In the genomic region with DNA sequence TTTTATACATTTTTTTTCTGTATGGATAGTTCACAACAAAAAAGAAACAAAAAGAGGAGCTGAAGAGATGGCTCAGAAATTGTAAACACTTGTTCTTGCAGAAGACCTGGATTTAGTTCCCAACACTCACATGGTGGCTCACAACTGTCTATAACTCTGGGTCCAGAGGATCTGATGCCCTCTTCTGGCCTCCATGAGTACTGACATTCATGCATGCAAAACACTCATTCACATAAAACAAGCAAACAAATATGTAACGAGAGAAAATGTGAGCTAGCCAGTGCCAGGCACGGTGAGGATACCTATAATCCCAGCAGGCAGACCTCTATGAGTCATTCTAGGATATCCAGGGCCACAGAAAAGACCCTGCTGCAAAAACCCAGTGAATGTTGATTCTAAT, we compare ENCODE assay signal across 10 mouse cellular contexts. TPM values are rescaled to one million over a fixed set of nuclear protein-coding genes. Genes with fewer than 3 reads are reported as not detected.
DNase-seq lines count a peak whose midpoint lies in the region; ATAC-seq and TF ChIP-seq lines count a peak whose summit lies in the region.
"Had no signal": no experiment of that assay in that cellular context is flagged by ENCODE, and none has a peak within 500 bp of the region (broad histone marks: within the 10 kb centered on the region; RNA-seq: fewer than 3 reads in every experiment).

No protein-coding gene starts in this region.

- no peak overlapping the region for H3K27ac ChIP-seq in intestine, postnatal 0 days (ENCODE audit: low read depth, low read length)
- no peak overlapping the region for H3K27ac ChIP-seq in intestine, embryonic 16.5 days (ENCODE audit: low read length)
- 0 out of 2 replicates have a peak overlapping the region, but pooled peaks have one; percentile 18 for H3K27ac ChIP-seq in embryonic facial prominence, embryonic 14.5 days (replicated peaks; ENCODE audit: low read depth, low read length)
- H3K27ac ChIP-seq: heart, embryonic 13.5 days; liver, embryonic 13.5 days had no signal

- TF ChIP-seq CTCF in intestine, postnatal 0 days (IDR thresholded peaks at IDR 0.05; ENCODE audit: low read depth) = peak; percentile 58

- H3K4me2 ChIP-seq in intestine, postnatal 0 days (replicated peaks; ENCODE audit: low read depth) = no peak overlapping the region
- no peak overlapping the region for H3K4me2 ChIP-seq in intestine, embryonic 16.5 days (ENCODE audit: low read depth, low read length)
- no peak overlapping the region for H3K4me2 ChIP-seq in embryonic facial prominence, embryonic 14.5 days (ENCODE audit: low read depth, low read length)
- H3K4me2 ChIP-seq: heart, embryonic 13.5 days; liver, embryonic 13.5 days had no signal

- H3K4me3 ChIP-seq in intestine, postnatal 0 days (ENCODE audit: low read depth, low read length) = no peak overlapping the region
- no peak overlapping the region for H3K4me3 ChIP-seq in intestine, embryonic 16.5 days (ENCODE audit: low read length)
- no peak overlapping the region for H3K4me3 ChIP-seq in embryonic facial prominence, embryonic 14.5 days (ENCODE audit: low read depth, low read length)
- H3K4me3 ChIP-seq: heart, embryonic 13.5 days; liver, embryonic 13.5 days had no signal

- H3K27me3 ChIP-seq in intestine, postnatal 0 days (replicated peaks; ENCODE audit: control insufficient read depth, insufficient read depth, low read length) = no peaks in the 10 kb centered on the region
- H3K27me3 ChIP-seq in intestine, embryonic 16.5 days (replicated peaks; ENCODE audit: control insufficient read depth, insufficient read depth, low read length) = no peaks in the 10 kb centered on the region
- no peaks in the 10 kb centered on the region for H3K27me3 ChIP-seq in embryonic facial prominence, embryonic 14.5 days (replicated peaks; ENCODE audit: control insufficient read depth, insufficient read depth, low read length)
- H3K27me3 ChIP-seq: heart, embryonic 13.5 days; liver, embryonic 13.5 days had no signal

- ATAC-seq in intestine, postnatal 0 days = no peak
- ATAC-seq in intestine, embryonic 16.5 days = no peak
- no peak for ATAC-seq in embryonic facial prominence, embryonic 14.5 days (ENCODE audit: low read depth)

- WGBS in intestine, postnatal 0 days = 64% methylated on average over 2 of the region's 2 CpGs
- WGBS in intestine, embryonic 16.5 days = 65% methylated on average over 2 of the region's 2 CpGs
- 53% methylated on average over 2 of the region's 2 CpGs for WGBS in embryonic facial prominence, embryonic 14.5 days

- H3K4me1 ChIP-seq in intestine, postnatal 0 days (replicated peaks; ENCODE audit: control insufficient read depth, insufficient read depth, low read length) = no peaks in the 10 kb centered on the region
- peaks cover 9% of the 10 kb centered on the region for H3K4me1 ChIP-seq in intestine, embryonic 16.5 days (ENCODE audit: control insufficient read depth, insufficient read depth, low read length)
- peaks cover 5% of the 10 kb centered on the region; the same call in 1 of the 2 replicates for H3K4me1 ChIP-seq in embryonic facial prominence, embryonic 14.5 days (ENCODE audit: control insufficient read depth, insufficient read depth, low read length)

- DNase-seq in thymus, postnatal 14 days = peak; percentile 18
- no peak for DNase-seq in thymus, postnatal 10 days (ENCODE audit: low spot score in 2 of 2)
- no peak for DNase-seq in embryonic facial prominence, embryonic 14.5 days (ENCODE audit: low spot score)
- no peak for DNase-seq in adrenal gland, postnatal 25 days
- DNase-seq in urinary bladder, postnatal 14 days (ENCODE audit: low spot score) = no peak
- DNase-seq in gastrocnemius, postnatal 10 days = no peak
- DNase-seq: liver, embryonic 13.5 days had no signal

- no peak overlapping the region for H3K9ac ChIP-seq in intestine, postnatal 0 days (ENCODE audit: low read depth, low read length)
- no peak overlapping the region for H3K9ac ChIP-seq in intestine, embryonic 16.5 days (ENCODE audit: low read depth, low read length)
- H3K9ac ChIP-seq in embryonic facial prominence, embryonic 14.5 days (ENCODE audit: low read depth, low read length) = no peak overlapping the region
- H3K9ac ChIP-seq: heart, embryonic 13.5 days; liver, embryonic 13.5 days had no signal

- peaks cover 10% of the 10 kb centered on the region; the same call in 1 of the 2 replicates for H3K36me3 ChIP-seq in intestine, postnatal 0 days (ENCODE audit: control insufficient read depth, insufficient read depth)
- H3K36me3 ChIP-seq in intestine, embryonic 16.5 days (ENCODE audit: control insufficient read depth, insufficient read depth, low read length) = no peaks in the 10 kb centered on the region
- no peaks in the 10 kb centered on the region for H3K36me3 ChIP-seq in embryonic facial prominence, embryonic 14.5 days (ENCODE audit: control insufficient read depth, insufficient read depth, low read length)

- H3K9me3 ChIP-seq in intestine, postnatal 0 days (ENCODE audit: control insufficient read depth) = no peaks in the 10 kb centered on the region
- H3K9me3 ChIP-seq in intestine, embryonic 16.5 days (ENCODE audit: control insufficient read depth, low read length) = 0 out of 2 replicates have a peak, but pooled peaks cover 3% of the 10 kb centered on the region
- no peaks in the 10 kb centered on the region for H3K9me3 ChIP-seq in embryonic facial prominence, embryonic 14.5 days (ENCODE audit: control insufficient read depth, low read length)
- H3K9me3 ChIP-seq: heart, embryonic 13.5 days; liver, embryonic 13.5 days had no signal

RNA-seq across cellular contexts. Expression of a gene that starts 37.3 kb away (rescaled TPM):
- 104 and 107 TPM in 2 replicates for polyA plus RNA-seq in intestine, postnatal 0 days (2015; fragmentation: Nextera tagmentation; extraction: Ambion mirVana)
- polyA plus RNA-seq in intestine, embryonic 16.5 days (2015; fragmentation: Nextera tagmentation; extraction: Ambion mirVana) = 232 and 245 TPM in 2 replicates
- polyA plus RNA-seq in embryonic facial prominence, embryonic 14.5 days (2014; fragmentation: Nextera tagmentation; extraction: Ambion mirVana) = 119 and 122 TPM in 2 replicates
- 99.4 and 105 TPM in 2 replicates for total RNA-seq in adrenal gland, postnatal 25 days (2021)
- 10 to 100 TPM; 19.6 to 21.9 TPM for total RNA-seq in gastrocnemius, postnatal 10 days (2021)

RNA-seq across cellular contexts. Expression of a gene that starts 37.6 kb away (rescaled TPM):
- 3.4 and 6.1 TPM in 2 replicates for polyA plus RNA-seq in intestine, postnatal 0 days (2015; fragmentation: Nextera tagmentation; extraction: Ambion mirVana)
- polyA plus RNA-seq in intestine, embryonic 16.5 days (2015; fragmentation: Nextera tagmentation; extraction: Ambion mirVana) = 10.6 and 11.0 TPM in 2 replicates
- 8.5 and 11.7 TPM in 2 replicates for polyA plus RNA-seq in embryonic facial prominence, embryonic 14.5 days (2014; fragmentation: Nextera tagmentation; extraction: Ambion mirVana)
- total RNA-seq in adrenal gland, postnatal 25 days (2021) = 14.7 and 17.7 TPM in 2 replicates
- total RNA-seq in gastrocnemius, postnatal 10 days (2021) = 1 to 10 TPM; 1.6 to 2.0 TPM

RNA-seq across cellular contexts. Expression of a gene that starts 56.7 kb away (rescaled TPM):
- polyA plus RNA-seq in intestine, postnatal 0 days (2015; fragmentation: Nextera tagmentation; extraction: Ambion mirVana) = 13.6 and 16.7 TPM in 2 replicates
- 5.6 and 7.9 TPM in 2 replicates for polyA plus RNA-seq in intestine, embryonic 16.5 days (2015; fragmentation: Nextera tagmentation; extraction: Ambion mirVana)
- polyA plus RNA-seq in embryonic facial prominence, embryonic 14.5 days (2014; fragmentation: Nextera tagmentation; extraction: Ambion mirVana) = 15.3 and 17.2 TPM in 2 replicates
- total RNA-seq in adrenal gland, postnatal 25 days (2021) = 16.3 and 18.1 TPM in 2 replicates
- 10 to 100 TPM in 1 of 2 experiments, 1 to 10 TPM in 1; 9.5 to 13.4 TPM for total RNA-seq in gastrocnemius, postnatal 10 days (2021)
